Mouse (Mus musculus) embryonic facial prominence, embryonic 13.5 days (tissue): ENCODE data around the gene Selenow. TPM values are rescaled to one million over a fixed set of nuclear protein-coding genes. Genes with fewer than 3 reads are reported as not detected.

Experiments
- ATAC-seq: fragments of 200-750 bp; cut with Nextera tagmentation; 2 replicates; pipeline ENCODE4 v1.8.0; 2017; ENCODE audit warnings: low read depth; ENCODE audit not compliant: insufficient number of reproducible peaks, insufficient read depth, low FRiP score, low TSS enrichment
- H3K27ac ChIP-seq: fragments of 300-500 bp; sonication (generic); 2 replicates; pipeline ENCODE4 v1.5.1; 2015; ENCODE audit warnings: moderate library complexity, mild to moderate bottlenecking, inconsistent platforms
- H3K27me3 ChIP-seq: fragments of 300-500 bp; sonication (generic); 2 replicates; pipeline ENCODE4 v1.6.1; 2015; ENCODE audit warnings: mild to moderate bottlenecking, inconsistent platforms
- H3K36me3 ChIP-seq: fragments of 300-500 bp; sonication (generic); 2 replicates; pipeline ENCODE4 v1.6.1; 2015; ENCODE audit warnings: mild to moderate bottlenecking, inconsistent platforms
- H3K4me1 ChIP-seq: fragments of 300-500 bp; sonication (generic); 2 replicates; pipeline ENCODE4 v1.6.1; 2015; ENCODE audit warnings: inconsistent platforms
- H3K4me2 ChIP-seq: fragments of 300-500 bp; sonication (generic); 2 replicates; pipeline ENCODE4 v1.6.1; 2015; ENCODE audit warnings: moderate library complexity, mild to moderate bottlenecking, inconsistent platforms
- H3K4me3 ChIP-seq: fragments of 300-500 bp; sonication (generic); 2 replicates; pipeline ENCODE4 v1.5.1; 2015; ENCODE audit warnings: mild to moderate bottlenecking, inconsistent platforms
- H3K9ac ChIP-seq: fragments of 300-500 bp; sonication (generic); 2 replicates; pipeline ENCODE4 v1.6.1; 2015; ENCODE audit warnings: mild to moderate bottlenecking, inconsistent platforms
- H3K9me3 ChIP-seq: fragments of 300-500 bp; sonication (generic); 2 replicates; pipeline ENCODE4 v1.6.1; 2016; ENCODE audit warnings: inconsistent platforms
- WGBS: fragments of 180-500 bp; shearing (Covaris S2); methylation state at CpG from one replicate; pipeline ENCODE4 v1.1.7; 2015; ENCODE audit warnings: mixed read lengths; 5-methylcytosine and 5-hydroxymethylcytosine counted together
- polyA plus RNA-seq: library from polyadenylated mRNA; unstranded; fragments of >200 nt; fragmentation: Nextera tagmentation; extraction: Ambion mirVana; gene quantifications from 2 replicates; pipeline ENCODE4 v1.2.1, GENCODE M21; 2015

Selenow gene
- 1,180 and 1,188 TPM in 2 replicates for polyA plus RNA-seq

DNA sequence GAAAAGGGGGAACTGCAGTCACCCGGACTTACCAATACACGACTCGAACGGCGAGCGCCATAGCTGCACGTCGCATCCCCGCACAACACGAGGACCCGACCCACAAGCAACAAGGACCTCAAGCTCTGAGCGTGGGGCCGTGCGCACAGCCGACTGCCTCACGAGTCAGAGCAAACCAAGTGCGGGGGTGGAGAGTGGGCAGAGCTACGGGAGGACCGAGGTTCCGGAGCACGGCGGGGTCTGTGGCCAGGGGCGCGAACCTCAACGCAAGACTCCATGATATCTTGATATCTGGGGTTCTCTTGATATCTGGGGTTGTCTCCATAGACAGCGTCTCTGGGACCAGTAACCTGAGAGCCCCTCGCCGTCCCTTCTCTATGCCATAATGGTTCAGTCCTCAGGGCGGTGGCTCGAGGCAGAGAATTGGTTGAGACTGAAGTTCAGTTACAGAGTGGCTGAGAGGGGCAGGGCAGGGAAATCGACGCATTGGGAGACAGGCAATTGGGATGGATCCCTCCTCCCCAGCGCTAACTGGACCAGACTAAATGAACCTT, at the start of gene Selenow:
TSS of gene Selenow (minus strand) at position 183 of the 554 bp plus-strand sequence.
- Histone ChIP-seq H3K27ac (peak within 1 kb of the TSS; percentile 91), H3K4me2 (peak within 1 kb of the TSS; percentile 73), H3K4me1 (peaks cover 23% of the 10 kb centered on the region), H3K27me3 (no peaks in the 10 kb centered on the region), H3K36me3 (peaks cover 33% of the 10 kb centered on the region), H3K9me3 (no peaks in the 10 kb centered on the region), H3K4me3 (peak within 1 kb of the TSS; percentile 70), H3K9ac (peak within 1 kb of the TSS; percentile 81)
- WGBS: 0% methylated on average over 33 of the region's 33 CpGs
- peak; percentile 88 for ATAC-seq

DNA sequence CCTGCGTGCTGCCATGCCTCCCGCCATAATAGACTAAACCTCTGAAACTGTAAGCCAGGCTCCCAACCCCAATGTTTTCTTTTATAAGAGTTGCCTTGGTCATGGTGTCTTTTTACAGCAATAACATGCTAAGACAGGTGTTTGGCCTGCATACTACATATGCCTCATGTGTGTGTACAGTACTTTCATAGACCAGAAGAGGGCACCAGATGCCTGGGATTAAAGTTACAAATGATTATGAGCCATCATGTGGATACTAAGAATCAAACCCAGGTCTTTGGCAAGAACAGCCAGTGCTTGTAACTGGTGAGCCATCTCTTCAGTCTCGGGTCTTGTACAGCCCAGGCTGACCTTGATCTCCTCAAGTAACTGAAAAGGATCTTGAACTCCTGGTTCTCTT, 47.5 kb upstream of the Selenow start:
- Histone ChIP-seq H3K4me3 (no peak overlapping the region), H3K27ac (no peak overlapping the region), H3K9me3 (peaks cover 5% of the 10 kb centered on the region), H3K9ac (no peak overlapping the region), H3K36me3 (peaks cover 50% of the 10 kb centered on the region), H3K4me2 (no peak overlapping the region), H3K4me1 (peaks cover 16% of the 10 kb centered on the region; the same call in 1 of the 2 replicates), H3K27me3 (no peaks in the 10 kb centered on the region)
- WGBS: 85% methylated on average over 3 of the region's 3 CpGs
- no peak for ATAC-seq

DNA sequence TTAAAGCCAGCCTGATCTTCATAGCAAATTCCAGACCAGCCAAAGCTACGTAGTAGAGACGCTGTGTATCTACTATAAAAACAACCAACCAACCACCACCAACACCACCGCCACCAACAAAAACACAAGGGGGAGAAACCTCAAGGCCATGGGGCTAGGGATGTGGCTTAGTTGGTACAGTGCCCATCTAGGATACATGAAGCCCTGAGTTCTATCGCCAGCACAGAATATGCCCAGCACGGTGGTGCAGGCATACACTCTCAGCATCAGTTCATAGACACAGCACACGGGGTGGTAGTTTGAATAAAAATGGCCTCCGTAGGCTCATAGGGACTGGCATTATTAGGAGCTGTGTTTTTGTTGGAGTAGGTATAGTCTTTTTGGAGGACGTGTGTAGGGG, 46.1 kb upstream of the Selenow start:
- no peak overlapping the region for H3K27ac ChIP-seq
- WGBS: 89% methylated on average over 8 of the region's 8 CpGs
- peaks cover 37% of the 10 kb centered on the region for H3K36me3 ChIP-seq

DNA sequence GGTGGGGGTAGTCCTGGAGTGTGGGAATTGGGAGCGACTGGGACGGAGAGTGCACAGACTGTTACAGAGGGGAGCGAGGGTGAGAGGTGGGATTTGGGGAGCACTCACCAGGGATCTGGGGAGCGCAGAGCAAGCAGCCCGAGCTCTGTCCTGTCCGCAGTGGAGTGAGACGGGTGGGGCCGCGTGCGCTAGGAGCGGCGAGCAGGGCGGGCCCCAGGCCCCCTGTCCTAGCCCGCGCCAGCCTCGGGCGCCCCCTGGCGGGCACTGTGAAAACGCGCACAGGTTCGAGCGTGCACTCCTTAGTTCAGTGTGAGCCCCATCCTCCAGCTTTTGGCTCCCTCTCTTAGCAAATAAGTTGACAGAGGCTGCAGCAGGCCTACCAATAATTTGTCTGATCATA, 45.1 kb upstream of the Selenow start, which contains the start of gene Ehd2:
TSS of gene Ehd2 (minus strand) at position 256 of the 400 bp plus-strand sequence.
- Histone ChIP-seq H3K4me1 (peaks cover 39% of the 10 kb centered on the region), H3K27ac (no peak within 1 kb of the TSS), H3K27me3 (no peaks in the 10 kb centered on the region), H3K4me3 (peak within 1 kb of the TSS; percentile 51), H3K9me3 (peaks cover 5% of the 10 kb centered on the region), H3K4me2 (peak within 1 kb of the TSS; percentile 64), H3K9ac (peak within 1 kb of the TSS; percentile 76), H3K36me3 (peaks cover 27% of the 10 kb centered on the region)
- WGBS: under 1% methylated on average over 19 of the region's 22 CpGs
- ATAC-seq: peak; percentile 66

More for the DNA sequence above, 46.1 kb upstream of the Selenow start:
- Histone ChIP-seq H3K4me2 (no peak overlapping the region), H3K9ac (no peak overlapping the region), H3K4me1 (peaks cover 29% of the 10 kb centered on the region), H3K4me3 (no peak overlapping the region), H3K9me3 (peaks cover 5% of the 10 kb centered on the region), H3K27me3 (no peaks in the 10 kb centered on the region)
- no peak for ATAC-seq

DNA sequence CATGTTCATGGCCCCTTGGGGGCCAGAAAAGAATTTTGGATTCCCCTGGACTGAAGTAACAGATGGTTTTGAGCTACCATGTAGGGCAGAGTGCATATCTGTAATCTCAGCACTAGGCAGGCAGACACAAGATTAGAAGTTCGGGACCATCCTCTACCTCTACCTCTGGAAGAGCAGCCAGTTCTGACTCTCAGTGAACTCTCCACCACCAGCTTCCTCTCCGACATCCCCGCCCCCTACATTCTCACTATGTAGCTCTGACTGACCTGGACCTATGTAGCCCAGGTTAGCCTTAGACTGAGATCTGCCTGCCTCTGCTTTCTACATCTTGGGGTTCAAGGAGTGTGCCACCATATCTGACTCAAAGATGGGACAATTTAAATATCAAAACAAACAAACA, 44.3 kb upstream of the Selenow start:
- peak overlapping the region; percentile 76; the same call in 1 of the 2 replicates for H3K9ac ChIP-seq
- peaks cover 47% of the 10 kb centered on the region for H3K4me1 ChIP-seq
- peak overlapping the region; percentile 64 for H3K4me2 ChIP-seq
- no peak for ATAC-seq
- no peak overlapping the region for H3K27ac ChIP-seq
- H3K9me3 ChIP-seq: peaks cover 5% of the 10 kb centered on the region
- H3K4me3 ChIP-seq: peak overlapping the region; percentile 51
- H3K27me3 ChIP-seq: no peaks in the 10 kb centered on the region
- WGBS: 75% methylated on average over 3 of the region's 3 CpGs
- peaks cover 19% of the 10 kb centered on the region for H3K36me3 ChIP-seq

DNA sequence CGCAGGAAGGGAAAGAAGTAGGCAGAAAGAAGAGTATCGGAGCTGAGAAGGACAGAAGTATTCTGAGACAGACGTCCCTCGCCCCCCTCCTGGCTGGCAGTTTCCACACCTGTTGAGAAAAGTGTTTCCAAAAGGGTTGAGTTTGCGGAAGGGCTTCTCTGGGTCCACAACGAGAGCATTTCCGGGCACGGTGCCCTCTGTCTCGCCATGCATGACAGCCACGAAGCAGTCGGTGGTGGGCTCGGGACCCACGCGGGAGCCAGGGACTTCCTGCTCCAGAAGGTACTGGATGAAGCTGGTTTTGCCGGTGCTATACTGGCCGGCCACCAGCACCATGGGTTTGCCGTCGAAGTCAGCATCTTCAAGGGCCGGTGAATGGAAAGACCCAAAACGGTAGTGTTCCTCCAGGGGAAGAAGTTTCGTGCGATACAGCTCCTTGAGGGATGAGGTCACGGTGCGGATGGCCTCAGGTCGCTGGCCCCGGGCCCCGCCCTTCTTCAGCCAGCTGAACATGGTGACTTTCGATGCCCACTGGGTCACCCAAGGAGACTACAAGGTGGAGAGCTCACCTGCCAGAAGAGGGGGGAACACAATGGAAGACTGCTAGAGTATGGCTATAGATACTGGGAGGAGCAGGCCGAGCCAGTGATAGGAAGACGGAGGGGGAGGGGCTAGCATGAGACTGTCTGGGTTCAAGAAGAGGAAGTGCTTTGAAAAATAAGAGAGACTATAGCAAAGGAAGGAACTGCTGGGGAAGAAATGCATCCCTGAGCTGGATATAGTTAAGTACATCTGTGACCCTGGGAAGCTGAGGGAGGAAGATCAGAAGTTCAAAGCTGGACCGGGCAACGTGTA, 41.8 kb upstream of the Selenow start:
- 83% methylated on average over 32 of the region's 32 CpGs for WGBS
- H3K4me2 ChIP-seq: peak overlapping the region; percentile 49
- no peak overlapping the region for H3K4me3 ChIP-seq
- H3K36me3 ChIP-seq: peaks cover 9% of the 10 kb centered on the region
- no peak overlapping the region for H3K9ac ChIP-seq
- ATAC-seq: no peak
- H3K27ac ChIP-seq: peak overlapping the region; percentile 98
- peaks cover 57% of the 10 kb centered on the region for H3K4me1 ChIP-seq
- no peaks in the 10 kb centered on the region for H3K9me3 ChIP-seq
- no peaks in the 10 kb centered on the region for H3K27me3 ChIP-seq

DNA sequence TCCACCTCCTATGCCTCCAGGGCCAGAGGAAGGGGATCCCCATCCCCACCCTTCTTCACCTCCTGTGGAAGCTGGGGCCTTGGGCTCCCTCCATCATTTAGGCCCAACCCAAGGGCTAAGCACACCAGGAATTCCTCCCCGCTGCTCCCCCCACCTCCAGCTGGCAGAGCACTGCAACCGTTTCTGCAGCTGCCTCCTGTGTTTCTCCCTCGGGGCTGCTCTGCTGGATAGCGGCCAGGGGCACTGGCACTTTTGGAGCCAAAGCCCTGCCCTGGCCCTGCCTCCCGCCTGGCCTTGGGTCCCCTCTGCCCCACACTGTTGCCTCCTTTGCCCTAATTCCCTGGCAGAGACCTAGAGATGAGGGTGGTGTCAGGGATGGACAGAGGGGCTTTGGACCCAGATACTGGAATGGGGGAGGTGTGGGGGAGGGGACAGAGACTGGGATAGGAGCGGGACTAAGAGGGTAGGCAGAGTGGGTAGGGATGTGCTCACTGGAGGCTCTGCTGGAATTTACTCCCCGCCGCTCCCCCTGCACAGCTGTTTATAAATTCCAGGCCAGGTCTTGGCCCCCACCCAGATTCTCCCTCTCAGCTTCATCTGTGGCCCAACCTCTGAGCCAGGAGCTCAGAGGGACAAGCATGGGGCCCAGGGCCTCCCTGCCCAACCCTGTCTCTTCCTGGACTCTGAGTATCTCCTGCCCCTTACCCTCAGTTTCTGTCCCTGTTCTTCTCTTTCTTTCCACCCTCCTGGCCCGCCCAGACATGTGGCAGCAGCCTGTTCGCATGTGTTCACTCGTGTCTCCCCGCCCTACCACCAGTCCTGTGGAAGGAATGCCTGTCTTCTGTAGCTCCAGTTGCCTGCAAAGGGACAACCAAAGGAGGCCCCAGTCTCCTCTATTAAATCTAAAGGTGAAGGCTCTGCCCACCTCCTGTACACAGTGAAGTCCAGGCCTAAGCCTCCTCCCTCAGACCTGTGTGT, 40.4 kb upstream of the Selenow start:
- ATAC-seq: peak; percentile 76
- Histone ChIP-seq H3K4me2 (peak overlapping the region; percentile 49), H3K36me3 (peaks cover 23% of the 10 kb centered on the region), H3K9me3 (no peaks in the 10 kb centered on the region), H3K27me3 (no peaks in the 10 kb centered on the region), H3K9ac (peak overlapping the region; percentile 54), H3K27ac (peak overlapping the region; percentile 98), H3K4me3 (peak overlapping the region; percentile 14), H3K4me1 (peaks cover 57% of the 10 kb centered on the region)
- 8% methylated on average over 12 of the region's 12 CpGs for WGBS

DNA sequence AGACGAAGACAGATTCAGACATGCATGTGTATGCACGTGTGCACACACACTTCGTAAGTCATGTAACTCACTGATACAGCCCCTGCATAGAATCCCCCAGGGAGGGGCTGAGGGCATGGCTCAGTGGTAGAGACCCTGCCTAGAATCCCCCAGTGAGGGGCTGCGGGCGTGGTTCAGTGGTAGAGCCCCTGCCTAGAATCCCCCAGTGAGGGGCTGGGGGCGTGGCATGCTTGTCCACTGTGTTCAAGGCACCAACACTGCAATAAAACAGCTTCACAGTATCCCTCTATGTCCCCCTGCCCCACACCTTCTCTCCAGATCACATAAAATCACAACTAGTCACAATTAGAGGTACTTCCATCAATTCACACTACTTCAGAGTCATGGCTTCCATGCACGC, 39.6 kb upstream of the Selenow start:
- Histone ChIP-seq H3K36me3 (peaks cover 31% of the 10 kb centered on the region), H3K4me3 (no peak overlapping the region), H3K4me1 (peaks cover 56% of the 10 kb centered on the region), H3K9me3 (no peaks in the 10 kb centered on the region), H3K9ac (peak overlapping the region; percentile 54; the same call in 1 of the 2 replicates), H3K27ac (peak overlapping the region; percentile 98), H3K4me2 (peak overlapping the region; percentile 49), H3K27me3 (no peaks in the 10 kb centered on the region)
- no peak for ATAC-seq
- 77% methylated on average over 7 of the region's 7 CpGs for WGBS

DNA sequence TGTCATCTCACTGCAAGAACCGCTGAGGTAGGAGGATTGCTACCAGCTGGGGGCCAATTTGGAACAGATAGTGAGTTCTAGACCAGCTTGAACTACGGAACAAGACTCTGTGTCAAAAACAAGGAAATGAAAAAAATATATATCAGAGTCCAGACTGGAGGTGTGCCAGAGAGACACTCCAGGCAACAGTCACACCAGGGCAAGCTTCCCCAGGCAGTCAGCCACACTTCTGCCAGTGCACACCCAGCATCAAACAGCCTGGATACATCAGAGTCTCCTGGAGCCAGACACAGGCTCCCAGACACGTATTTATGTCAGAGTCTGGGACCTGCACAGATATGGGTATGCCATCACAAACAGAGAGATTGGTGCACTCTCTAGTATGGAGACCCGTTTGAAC, 39.0 kb upstream of the Selenow start:
- Histone ChIP-seq H3K4me3 (no peak overlapping the region), H3K4me2 (no peak overlapping the region), H3K27ac (peak overlapping the region; percentile 98; the same call in 1 of the 2 replicates), H3K27me3 (peaks cover 2% of the 10 kb centered on the region; the same call in 1 of the 2 replicates), H3K9me3 (no peaks in the 10 kb centered on the region), H3K4me1 (peaks cover 54% of the 10 kb centered on the region), H3K9ac (no peak overlapping the region), H3K36me3 (peaks cover 36% of the 10 kb centered on the region)
- WGBS: 50% methylated on average over 4 of the region's 4 CpGs
- ATAC-seq: no peak

DNA sequence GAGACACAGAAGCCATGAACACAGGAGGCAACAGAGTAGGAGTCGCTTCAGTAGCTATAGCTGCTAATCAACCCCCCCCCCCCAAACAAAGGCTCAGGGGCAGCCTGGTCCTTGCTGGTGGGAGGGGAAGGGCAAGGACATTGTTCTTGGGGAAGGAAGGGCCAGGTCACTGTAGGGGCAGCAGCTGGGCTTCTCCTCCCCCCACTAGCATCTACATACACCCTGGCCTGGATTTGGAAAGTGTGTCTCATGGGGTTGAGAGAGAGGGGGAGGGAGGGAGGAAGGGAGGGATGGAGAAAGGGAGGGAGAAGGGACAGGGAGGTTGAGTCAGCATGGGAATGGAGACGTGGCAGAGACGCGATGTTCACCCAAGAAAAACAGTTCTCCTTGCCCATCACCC, 38.5 kb upstream of the Selenow start:
- Histone ChIP-seq H3K4me2 (no peak overlapping the region), H3K27me3 (peaks cover 6% of the 10 kb centered on the region), H3K9ac (no peak overlapping the region), H3K4me3 (no peak overlapping the region), H3K4me1 (peaks cover 54% of the 10 kb centered on the region), H3K36me3 (peaks cover 41% of the 10 kb centered on the region), H3K27ac (no peak overlapping the region), H3K9me3 (no peaks in the 10 kb centered on the region)
- WGBS: 45% methylated on average over 4 of the region's 4 CpGs
- no peak for ATAC-seq

DNA sequence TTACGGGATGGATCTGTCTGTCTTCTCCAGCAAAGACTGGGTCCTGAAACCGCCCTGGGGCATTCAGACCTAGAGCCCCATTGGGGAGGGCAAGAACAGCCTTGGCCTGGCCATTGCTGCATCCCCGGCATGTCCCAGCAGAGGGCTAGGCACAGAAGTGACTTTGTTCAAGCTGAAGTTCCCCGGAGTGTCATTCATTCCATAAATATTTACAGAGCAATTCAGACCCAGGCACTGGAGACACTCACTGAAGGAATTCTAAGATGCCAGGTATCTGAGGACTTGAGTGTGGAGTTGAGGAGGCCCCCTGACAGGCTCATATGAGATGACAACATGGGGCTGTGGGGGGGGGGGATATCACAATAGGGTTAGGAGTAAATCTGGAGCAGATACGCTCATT, 33.9 kb upstream of the Selenow start:
- Histone ChIP-seq H3K9ac (no peak overlapping the region), H3K36me3 (peaks cover 82% of the 10 kb centered on the region), H3K9me3 (no peaks in the 10 kb centered on the region), H3K27me3 (peaks cover 6% of the 10 kb centered on the region), H3K4me1 (peaks cover 26% of the 10 kb centered on the region), H3K4me3 (no peak overlapping the region), H3K27ac (no peak overlapping the region), H3K4me2 (no peak overlapping the region; the same call in 1 of the 2 replicates)
- no peak for ATAC-seq
- WGBS: 69% methylated on average over 5 of the region's 5 CpGs
